Mouse (Mus musculus) lung, postnatal 4 days (tissue): ENCODE measurements at regions not wholly inside any gene's neighbourhood (a gene's known extent, or its start where the extent isn't known, plus 50 kb on each side); places are given as distances from the start of the nearest gene placed in this dataset.

Experiments used
- DNase-seq, 2 experiments: peaks; one replicate each; pipeline ENCODE4 v3.0.0; 2021

DNA sequence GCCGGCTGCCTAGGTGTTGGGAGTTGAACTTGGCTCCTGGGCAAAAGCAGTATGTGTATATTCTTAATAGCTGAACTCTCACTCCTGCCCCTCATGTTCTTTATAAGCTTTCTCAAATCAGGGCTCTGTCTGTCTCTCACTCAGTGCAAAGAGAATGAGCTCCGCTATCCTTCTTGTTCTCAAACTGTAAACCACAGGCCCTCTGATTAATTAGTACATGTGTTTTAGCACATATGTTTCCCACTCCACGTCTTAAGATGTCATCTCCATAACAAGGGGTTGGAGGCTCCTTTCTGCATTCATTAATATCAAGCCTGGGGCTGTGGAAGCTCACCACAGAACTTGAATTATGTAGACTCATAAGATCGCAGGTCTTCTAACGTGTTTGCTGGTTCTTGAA lies 104.7 kb downstream of the Nsun3 start:
- no peak for DNase-seq

DNA sequence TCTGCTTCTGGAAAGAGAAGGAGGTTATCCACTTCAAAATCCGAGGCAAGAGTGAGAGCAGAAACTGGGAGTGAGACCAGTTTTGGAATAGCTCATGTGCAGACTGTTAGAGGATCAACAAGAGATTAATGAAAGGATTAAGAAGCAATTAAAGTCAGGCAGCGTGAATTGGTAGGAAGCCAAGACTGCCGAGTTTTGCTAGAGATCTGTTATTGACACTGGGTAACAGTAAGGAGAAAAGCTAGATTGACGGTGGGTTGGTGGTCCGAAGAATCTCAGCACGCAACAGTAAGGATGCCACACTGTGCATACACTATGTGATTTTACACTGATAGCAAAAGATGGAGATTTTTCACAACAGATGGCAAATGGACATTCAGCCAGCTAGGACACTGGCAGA lies 109.8 kb downstream of the Nsun3 start:
- DNase-seq = no peak

DNA sequence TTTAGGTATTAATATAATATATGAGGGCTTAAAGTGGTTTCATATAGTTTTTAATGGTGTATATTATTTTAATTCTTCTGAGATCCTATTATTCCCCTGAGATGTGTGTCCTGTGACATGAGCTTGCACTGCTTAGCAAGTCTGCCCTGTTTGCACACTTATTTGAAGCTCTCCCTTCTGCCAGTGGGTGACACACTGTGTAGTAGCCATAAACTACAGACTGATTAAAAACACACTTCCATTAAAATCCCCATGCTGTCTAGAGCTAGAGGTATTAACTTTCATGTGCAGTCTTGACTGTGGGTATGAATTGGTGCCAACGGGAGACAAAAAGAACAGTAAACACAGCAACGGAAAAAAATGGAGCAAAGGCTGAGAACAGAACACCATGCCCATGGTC lies 129.2 kb downstream of the Nsun3 start:
- DNase-seq = no peak

DNA sequence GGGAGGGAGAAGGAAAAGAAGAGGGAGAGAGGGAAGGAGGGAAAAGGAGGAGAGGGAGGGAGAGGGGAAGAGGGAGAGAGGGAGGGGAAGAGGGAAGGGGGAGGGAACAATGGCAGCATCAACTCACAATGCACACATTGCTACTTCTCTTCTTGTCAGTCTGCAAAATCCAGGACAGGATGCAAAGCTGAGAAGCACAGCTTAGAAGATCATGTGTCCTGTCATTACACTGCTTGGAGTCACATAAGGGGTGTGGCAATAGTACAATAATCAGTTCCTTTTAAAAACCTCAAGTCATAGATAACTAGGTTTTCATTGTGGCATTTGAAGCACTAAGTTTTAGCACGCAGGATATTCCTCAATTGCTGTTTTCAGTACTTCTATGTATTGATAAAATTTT lies 132.2 kb downstream of the Nsun3 start:
- DNase-seq = no peak

DNA sequence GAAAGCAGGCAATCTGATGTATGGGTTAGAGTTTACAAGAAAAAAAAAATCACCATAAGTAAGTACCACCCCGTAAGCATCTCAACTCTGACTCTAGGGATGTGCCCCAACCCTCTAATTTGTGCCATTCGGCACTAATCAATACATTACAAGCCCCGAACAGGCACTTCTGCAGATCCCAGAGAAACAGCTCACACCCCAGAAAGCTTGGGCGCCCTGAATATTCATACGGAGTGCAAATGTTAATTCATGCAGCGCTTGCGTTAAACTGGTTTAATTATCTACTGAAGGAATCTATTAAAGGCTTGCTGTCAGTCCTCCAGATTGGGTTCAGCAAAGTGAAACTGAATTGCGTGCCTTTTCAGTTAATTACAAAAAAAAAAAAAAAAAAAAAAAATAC lies 132.8 kb downstream of the Nsun3 start:
- no peak for DNase-seq

DNA sequence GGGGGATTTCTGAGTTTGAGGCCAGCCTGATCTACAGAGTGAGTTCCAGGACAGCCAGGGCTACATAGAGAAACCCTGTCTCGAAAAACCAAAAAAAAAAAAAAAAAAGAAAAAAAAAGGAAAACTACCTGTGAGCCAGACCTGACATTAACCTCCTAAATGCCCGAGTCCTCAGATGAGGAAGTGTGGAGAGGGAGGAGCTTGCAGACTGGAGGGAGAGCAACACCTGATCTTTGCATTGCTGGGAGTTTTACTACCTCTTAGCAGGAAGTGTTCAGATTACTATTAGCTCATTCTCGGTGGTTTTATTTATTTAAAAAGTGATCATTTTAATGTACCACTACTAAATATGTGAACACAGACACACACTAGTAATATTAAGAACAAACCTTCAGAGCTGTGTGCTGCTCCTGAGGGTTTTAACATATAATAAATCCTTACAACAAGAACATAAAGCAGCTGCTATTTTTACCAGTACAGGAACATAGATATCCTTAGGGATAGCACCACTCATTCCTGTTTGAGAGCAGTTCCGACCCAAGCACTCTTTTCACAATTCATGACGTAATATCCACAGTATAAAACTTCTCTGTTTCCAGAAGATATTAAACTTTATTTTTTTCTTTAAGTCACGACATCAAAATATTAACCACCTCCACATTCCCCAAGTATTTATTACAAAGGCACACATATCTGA lies 133.7 kb downstream of the Nsun3 start:
- no peak for DNase-seq

DNA sequence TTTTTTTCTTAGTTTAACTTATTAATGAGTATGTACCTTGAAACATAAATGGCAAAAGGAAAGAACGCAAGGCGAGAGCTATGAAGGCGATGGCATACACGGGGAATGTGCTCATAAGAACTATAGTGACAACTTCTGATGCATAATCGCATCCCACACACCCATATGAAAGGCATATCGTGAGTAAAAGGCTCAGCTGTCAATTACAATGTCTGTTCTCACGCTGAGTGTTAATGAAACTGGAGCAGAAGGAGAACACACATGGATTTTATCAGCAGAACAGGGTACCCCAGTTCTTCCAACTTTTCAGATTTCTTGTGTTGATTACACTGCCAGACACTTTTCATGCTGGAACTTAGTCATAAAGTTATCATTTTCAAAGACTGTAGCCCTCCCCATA lies 135.8 kb downstream of the Nsun3 start:
- no peak for DNase-seq

DNA sequence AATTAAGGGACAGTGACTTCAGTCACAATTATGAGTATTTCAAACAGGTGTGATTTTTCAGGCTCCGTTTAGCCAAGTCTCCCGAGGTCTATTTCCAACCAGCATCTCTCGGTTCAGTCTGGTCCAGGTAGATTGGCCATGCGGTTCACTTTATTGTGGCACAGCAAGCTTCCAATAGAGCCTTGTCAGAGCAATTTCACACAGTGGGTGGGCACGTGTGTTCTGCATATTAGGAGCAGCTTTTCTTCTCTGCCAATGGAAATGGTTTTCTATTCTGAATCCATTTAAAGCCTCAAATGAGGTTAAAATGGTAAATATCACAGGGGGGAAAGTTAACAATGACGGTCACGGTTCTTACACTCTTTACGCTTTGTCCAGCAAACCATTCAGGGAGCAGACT lies 138.3 kb downstream of the Nsun3 start:
- DNase-seq = no peak

DNA sequence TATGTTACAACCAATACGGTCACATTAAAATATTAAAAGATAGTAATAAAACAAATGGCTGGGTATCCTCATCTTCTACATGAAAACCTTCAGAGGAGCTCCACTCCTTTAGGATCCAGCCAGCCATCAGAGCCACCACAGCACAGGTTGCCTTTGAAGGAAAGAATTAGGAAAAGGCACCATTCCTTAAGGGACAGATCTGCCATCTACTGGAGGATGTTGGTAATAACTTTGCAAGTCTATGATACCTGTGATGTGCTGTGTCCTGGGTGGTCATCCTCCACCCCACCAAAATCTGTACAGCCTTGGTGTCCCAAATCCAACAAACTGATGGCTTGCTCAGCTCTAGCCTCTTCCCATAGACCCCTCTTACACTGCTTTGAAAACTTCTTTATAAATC lies 140.5 kb downstream of the Nsun3 start:
- DNase-seq = no peak

DNA sequence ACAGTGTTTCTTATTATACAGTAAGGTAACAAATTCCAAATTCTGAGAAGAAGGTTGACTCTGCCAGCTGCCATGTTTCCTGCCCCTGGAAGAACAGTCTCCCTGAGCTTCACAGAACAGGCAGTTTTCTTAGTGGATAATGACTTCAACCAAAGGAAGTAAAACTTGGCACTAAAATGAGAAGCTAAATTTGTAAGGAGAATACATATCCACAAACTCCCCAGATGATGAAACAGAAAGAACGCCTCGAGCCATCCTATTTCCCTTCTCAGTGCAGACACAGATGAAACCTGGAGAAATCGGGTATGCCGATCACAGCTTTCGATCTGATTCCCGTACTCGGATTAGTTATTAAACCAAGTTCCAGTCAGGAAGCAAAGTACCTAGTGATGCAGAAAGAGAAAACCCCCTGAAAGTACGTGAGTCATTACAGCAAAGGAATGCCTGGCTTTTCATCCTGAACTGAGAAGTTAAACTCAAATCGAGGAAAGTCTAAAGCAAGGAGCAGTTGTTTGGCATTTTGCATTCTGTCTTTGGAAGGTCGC lies 143.7 kb downstream of the Nsun3 start:
- no peak for DNase-seq

DNA sequence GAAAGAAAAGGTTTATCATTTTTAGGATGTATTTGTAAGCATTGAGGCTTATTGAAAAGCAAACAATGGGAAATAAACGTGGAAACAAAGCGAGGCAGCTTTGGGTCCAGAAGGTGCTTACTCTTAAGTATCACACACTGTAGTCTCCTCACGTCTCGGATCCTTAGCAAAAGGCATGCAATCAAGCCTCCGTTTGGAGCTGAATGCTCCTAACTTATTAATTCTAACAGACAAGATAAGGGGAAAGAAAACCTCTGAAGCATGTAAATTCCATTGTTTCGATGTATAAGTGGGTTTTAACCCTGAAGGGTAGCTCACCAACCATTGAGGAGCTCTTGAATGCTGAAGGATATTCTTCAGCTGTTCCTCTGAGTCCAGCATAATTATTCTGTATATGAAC lies 162.7 kb downstream of the Nsun3 start:
- DNase-seq = no peak

DNA sequence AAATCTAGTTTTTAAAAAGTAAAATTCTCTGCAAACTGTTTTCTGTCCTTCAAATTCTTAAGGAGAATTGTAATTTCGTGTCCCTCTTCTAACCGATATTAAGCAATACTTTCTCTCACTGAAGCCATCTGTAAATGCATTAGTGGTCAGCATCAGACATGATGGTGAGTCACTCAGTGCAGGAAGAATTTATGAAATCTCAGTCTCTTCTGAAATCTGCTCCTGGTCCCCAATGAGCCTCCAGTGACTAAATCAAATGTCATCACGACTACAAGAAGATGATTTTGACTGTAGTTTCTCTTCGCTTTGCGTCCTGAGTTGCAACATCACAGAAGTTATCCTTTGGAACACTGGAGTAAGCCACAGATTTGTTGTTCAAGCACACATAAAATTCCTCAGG lies 175.7 kb downstream of the Nsun3 start:
- DNase-seq = no peak

DNA sequence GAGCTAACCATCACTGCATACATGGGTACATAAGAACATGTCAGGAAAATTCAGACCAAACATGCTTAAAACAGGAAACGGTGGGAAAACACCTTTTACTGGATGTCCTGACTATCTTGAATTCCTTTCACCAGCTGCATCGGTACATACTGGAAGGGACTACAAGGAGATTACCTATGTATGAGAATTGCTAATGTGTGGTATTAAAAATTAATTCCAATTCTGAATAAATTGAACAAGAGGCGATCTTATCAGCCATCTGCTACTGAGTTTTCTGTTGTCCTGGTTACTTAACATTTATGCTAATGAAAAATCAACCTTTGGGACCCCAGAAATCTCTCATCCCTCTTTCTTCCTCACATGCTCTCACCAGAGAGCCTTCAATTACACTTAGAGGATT lies 178.0 kb downstream of the Nsun3 start:
- DNase-seq = no peak

DNA sequence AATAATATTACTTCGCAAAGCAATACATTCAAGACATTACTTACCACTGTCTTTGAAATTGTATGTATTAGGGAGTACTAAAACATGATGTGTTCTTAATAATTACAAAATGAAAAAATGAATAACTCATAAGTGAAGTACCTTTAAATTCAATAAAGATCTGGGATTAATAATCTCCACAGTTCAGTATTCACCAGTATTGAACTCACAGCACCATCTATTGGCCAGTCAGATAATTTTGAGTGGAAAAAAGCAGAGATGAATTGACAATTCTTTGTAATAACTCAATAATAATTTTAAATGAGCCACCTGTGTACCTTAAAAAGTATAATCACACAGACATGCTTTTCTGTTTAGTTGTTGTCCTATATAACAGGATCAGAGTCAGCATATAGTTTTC lies 180.7 kb downstream of the Nsun3 start:
- no peak for DNase-seq

DNA sequence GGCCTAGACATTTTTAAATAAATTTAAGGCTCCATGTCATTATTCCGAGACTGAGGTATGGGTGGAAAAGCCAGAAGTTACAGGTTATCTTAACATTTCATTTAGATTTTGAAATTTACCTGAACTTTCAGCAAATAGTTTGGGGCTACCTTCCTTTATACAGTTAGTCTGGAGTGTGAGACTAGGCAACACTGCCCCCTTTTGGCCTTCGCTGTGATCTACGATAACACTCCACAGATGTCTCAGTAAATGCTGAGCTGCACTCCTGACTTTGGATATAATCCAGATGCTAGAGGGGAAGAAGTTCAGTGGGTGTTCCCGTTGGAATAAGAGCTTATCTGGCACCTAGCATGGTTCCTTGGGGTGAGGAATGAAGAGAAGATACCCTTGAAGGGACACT lies 224.6 kb downstream of the Nsun3 start:
- DNase-seq = no peak

DNA sequence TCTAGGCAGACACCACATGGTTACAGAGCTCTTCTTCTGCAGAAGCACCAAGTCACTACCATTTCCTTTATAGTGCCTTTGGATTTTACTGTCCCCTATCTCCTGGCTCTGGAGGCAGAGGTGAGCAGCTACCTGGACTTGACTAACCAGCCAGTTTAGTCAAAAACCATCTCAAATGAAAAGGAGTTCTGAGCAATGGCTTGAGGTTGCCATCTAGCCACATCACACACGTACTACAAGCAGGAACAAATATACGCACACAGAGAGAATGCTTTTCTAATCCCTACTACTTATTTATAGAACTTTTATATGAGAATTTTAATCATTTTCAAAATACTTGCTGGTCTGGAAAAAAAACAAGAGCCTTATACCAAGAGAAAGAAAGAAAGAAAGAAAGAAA lies 243.5 kb downstream of the Nsun3 start:
- no peak for DNase-seq

DNA sequence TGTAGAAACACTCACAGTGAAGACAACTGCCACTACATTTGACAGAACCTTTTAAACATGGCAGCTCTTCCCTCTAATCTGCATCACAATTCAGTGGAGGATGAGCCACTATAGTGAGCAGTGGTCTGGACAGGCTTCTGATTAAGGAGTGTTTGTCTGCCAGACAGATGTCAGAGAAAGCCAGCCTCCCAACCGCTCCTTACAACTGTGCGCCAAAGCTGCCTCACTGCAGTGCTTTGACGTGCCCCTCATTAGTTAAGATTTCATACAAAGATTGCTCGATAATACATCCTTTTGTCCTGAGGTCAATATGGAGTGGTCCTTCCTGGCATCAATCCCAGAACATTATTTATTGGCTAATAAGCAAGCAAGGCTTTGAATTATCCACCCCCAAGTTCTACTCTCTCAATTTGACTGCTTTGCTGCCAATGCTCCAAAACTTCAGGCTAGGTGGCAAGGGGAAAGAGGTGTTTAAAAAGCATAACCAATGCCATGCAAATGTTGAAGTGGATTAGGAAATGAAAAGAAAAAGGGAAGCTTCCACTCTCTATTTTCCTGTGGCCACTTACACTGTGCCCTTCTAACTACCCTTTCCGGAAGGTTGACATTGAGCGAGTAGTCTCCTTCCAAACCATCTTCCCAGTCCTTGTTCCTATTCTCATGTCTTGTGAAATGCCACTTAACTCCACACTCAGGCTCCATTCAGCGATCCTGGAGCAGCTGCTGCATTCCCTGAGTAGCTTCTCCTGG lies 248.7 kb downstream of the Nsun3 start:
- no peak for DNase-seq

DNA sequence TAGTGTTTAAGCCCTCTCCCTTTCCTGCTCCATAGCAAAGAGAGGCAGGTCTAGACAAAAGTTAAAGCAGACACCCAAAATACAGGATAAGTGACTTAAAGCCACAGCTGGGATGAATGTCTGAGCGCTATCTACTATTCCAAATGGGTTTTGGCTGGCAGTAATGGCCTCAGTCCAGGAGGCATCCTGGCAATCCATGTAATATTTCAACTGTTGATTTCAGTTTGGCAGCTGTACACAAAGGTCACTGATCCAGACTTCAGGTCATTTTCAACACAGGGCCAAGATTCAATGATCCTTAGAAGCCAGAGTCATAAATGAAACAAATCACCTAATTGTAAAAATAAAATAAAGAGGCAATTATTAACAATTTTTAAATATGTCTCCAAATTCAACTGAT lies 277.3 kb downstream of the Nsun3 start:
- DNase-seq = no peak

DNA sequence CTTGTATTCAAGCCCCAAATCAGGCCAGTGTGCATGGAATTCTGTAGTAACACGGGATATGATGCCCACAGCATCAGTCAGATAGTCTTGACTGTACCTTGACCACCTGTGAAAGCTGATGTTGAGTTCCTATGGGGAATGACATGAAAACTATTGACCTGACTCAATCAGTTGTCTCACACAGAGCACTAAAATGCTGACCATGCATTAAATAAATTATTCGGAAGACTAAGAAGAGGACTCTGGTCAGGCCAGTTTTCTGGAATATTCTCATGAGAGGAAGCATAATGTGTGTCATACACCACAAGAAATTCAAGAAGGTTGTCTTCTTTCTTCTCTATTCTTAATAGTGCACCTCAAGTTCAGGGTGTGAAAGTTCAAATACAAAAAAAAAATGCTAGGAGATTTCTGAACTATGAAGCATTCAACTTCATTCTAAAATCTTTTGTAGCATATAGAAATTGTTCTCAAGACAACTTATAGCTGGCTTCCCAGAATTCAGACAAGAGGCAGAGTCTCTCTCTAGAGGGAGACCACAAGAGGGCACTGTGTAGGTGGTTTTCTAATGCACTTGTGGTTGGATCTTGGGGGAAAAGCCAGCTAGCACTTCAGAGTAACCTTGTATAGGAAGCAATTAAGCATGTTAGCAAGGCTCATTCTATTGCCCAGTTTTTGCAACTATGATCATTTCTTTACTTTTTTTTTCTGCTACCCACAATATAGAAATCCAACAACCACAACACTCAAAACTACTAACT lies 279.7 kb downstream of the Nsun3 start:
- peak in 1 of 2 experiments; percentile 10 for DNase-seq

DNA sequence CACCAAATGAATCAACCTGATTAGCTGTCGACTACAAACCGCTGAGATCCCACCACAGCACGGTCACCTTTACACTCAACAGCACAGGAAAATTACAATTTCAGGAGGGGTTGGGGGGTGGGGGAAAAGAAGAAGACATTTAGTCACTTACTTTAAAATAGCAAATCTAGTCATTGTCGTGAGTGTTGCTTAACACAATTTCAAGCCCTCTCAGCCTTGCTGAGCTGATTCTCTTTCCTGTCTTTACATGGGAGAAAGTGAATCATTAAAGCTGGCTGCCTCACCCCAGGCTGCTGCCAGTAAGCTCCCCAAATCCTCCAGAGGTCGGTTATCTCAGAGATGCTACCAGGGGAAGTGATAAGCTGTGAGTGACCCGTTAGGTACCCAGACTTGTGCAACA lies 285.7 kb downstream of the Nsun3 start:
- no peak for DNase-seq

DNA sequence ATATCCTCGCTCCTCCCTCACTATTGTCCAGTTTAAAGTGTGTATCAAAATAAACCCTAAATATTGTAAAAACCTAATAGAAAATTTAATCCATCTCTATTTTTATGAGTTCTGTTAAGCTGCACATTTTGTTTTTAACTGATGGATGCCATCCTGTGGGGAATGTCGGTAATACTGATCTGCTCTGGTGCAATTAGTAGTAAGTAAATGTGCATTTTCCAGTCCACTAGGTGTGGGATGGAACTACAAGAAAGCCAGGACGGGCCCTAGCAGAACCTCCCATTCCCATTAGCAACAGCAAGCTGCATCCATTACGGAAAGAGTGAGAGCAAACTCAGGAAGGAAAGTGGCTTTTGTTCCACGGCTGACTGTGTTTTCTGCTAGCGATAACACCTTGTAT lies 286.3 kb downstream of the Nsun3 start:
- no peak for DNase-seq

DNA sequence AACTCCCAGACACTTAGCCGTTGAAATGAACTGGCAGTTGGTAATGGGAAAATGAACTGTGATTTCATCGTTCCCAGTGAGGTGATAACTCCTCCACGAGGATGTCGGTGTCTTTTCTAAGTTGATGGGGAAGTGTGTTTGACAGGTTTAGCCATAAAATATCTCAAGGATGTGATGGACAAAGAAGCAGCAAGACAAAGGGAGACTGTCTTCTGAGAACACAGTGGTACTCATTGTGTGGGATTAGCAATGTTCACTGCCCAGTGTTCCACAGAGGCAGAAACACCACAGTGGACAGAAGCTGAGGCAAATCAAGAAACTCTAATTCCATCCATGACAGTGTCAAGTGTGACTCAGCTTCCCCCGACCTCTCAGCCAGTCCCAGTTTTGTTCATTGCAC lies 287.9 kb downstream of the Nsun3 start:
- DNase-seq = no peak

DNA sequence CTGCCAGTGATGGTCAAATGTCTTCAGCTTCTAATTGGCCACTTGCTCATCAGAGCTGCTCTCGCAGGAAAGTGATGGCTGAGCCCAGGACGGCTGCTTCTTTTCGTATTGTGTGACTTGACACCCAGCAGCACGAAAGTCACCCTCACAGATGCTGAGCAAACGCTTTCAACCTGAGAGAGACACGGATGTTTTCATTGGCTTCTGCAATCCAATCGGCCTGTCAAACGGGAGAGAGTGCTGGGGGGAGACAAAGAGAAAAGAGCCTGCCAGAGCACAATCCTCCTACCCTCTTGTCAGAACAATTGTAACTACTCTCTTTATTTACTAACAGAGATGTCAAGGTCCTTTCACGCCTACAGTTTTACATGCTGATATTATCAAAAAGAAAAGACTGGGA lies 289.9 kb downstream of the Nsun3 start:
- no peak for DNase-seq

DNA sequence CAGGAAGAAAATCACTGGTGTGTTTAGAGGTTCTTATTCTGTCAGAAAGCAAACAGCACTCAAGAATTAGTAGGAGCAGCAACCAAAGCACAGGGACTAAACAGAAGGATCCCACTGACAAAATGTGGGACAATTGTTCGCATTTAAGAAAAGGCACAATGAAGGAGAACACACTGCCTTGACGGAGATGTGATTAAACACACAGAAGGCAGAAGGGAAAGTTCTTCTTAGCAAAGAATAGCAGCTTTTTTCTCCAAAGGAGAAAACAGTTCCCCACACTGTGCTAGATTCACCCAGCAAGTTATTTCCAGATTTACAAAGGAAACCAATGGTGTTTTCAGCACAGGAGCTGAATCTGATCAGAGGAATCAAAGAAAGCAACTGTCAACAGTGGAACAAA lies 316.5 kb downstream of the Nsun3 start:
- no peak for DNase-seq
